Comparison of ENCODE assay signal across 7 mouse cellular contexts in the genomic region with DNA sequence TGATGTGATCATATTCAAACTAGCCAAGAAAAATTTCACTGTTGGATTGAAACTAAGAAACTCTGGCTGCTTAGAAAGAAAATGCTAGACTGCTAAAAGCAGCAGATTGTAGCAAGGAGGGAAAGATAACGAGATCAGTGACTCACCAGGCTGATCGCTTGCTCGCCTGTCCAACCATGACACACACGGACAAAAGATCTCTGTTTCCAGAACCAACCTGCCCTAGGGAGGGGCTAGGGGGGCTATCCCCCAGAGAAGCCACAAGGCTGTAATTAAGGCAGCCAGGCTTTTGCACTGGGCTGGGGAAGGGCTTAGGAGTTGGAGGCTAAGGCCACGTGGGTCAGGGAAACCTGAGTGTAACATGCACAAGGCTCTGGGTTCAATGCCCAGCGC. TPM values are rescaled to one million over a fixed set of nuclear protein-coding genes. Genes with fewer than 3 reads are reported as not detected.
DNase-seq lines count a peak whose midpoint lies in the region; ATAC-seq lines count a peak whose summit lies in the region.

No protein-coding gene starts in this region.

- no peaks in the 10 kb centered on the region; the same call in 1 of the 2 replicates for H3K9me3 ChIP-seq in forebrain, embryonic 11.5 days (ENCODE audit: control insufficient read depth, low read length)
- peaks cover 10% of the 10 kb centered on the region for H3K9me3 ChIP-seq in hindbrain, embryonic 13.5 days
- no peaks in the 10 kb centered on the region for H3K9me3 ChIP-seq in neural tube, embryonic 11.5 days (ENCODE audit: control insufficient read depth, low read length)

- H3K9ac ChIP-seq in forebrain, embryonic 11.5 days (ENCODE audit: low read length), result no peak overlapping the region
- H3K9ac ChIP-seq in hindbrain, embryonic 13.5 days, result peak overlapping the region; percentile 19; the same call in 1 of the 2 replicates
- no peak overlapping the region for H3K9ac ChIP-seq in neural tube, embryonic 11.5 days (ENCODE audit: low read length)

- H3K27me3 ChIP-seq in forebrain, embryonic 11.5 days (ENCODE audit: control insufficient read depth, insufficient read depth, low read length), result no peaks in the 10 kb centered on the region
- no peaks in the 10 kb centered on the region for H3K27me3 ChIP-seq in hindbrain, embryonic 13.5 days
- H3K27me3 ChIP-seq in neural tube, embryonic 11.5 days (ENCODE audit: control insufficient read depth, insufficient read depth, low read length), result no peaks in the 10 kb centered on the region

- 21% methylated on average over 6 of the region's 6 CpGs for WGBS in forebrain, embryonic 11.5 days
- 26% methylated on average over 6 of the region's 6 CpGs for WGBS in hindbrain, embryonic 13.5 days
- WGBS in neural tube, embryonic 11.5 days, result 43% methylated on average over 6 of the region's 6 CpGs

- H3K27ac ChIP-seq in forebrain, embryonic 11.5 days (ENCODE audit: low read depth, low read length), result no peak overlapping the region
- peak overlapping the region; percentile 81 for H3K27ac ChIP-seq in hindbrain, embryonic 13.5 days
- 0 out of 2 replicates have a peak overlapping the region, but pooled peaks have one; percentile 0 for H3K27ac ChIP-seq in neural tube, embryonic 11.5 days (ENCODE audit: low read depth, low read length)

- DNase-seq in urinary bladder, postnatal 14 days (ENCODE audit: low spot score), result peak; percentile 31
- DNase-seq in urinary bladder, postnatal 10 days (ENCODE audit: low spot score), result no peak
- DNase-seq in forebrain, embryonic 11.5 days (ENCODE audit: low spot score), result no peak
- DNase-seq in neural tube, embryonic 11.5 days (ENCODE audit: low spot score), result peak; percentile 31
- DNase-seq in T-cell, adult 2 months (ENCODE audit: low spot score), result no peak
- DNase-seq in cerebellum, adult 11-12 months, result no peak

- H3K4me1 ChIP-seq in forebrain, embryonic 11.5 days (replicated peaks; ENCODE audit: control insufficient read depth, insufficient read depth, low read length), result 0 out of 2 replicates have a peak, but pooled peaks cover 3% of the 10 kb centered on the region
- peaks cover 16% of the 10 kb centered on the region for H3K4me1 ChIP-seq in hindbrain, embryonic 13.5 days (replicated peaks)
- peaks cover 4% of the 10 kb centered on the region; the same call in 1 of the 2 replicates for H3K4me1 ChIP-seq in neural tube, embryonic 11.5 days (ENCODE audit: control insufficient read depth, insufficient read depth, low read length)

- H3K36me3 ChIP-seq in forebrain, embryonic 11.5 days (ENCODE audit: control insufficient read depth, insufficient read depth, low read length), result peaks cover 9% of the 10 kb centered on the region
- H3K36me3 ChIP-seq in hindbrain, embryonic 13.5 days, result peaks cover 33% of the 10 kb centered on the region
- H3K36me3 ChIP-seq in neural tube, embryonic 11.5 days (ENCODE audit: control insufficient read depth, insufficient read depth, low read length), result peaks cover 11% of the 10 kb centered on the region

- ATAC-seq in forebrain, embryonic 11.5 days (replicated peaks; ENCODE audit: low FRiP score), result peak; percentile 36; the same call in 1 of the 2 replicates
- ATAC-seq in hindbrain, embryonic 13.5 days (ENCODE audit: low FRiP score), result peak; percentile 69; the same call in 1 of the 2 replicates
- ATAC-seq in neural tube, embryonic 11.5 days (ENCODE audit: insufficient read depth, low FRiP score, low TSS enrichment), result no peak

- no peak overlapping the region for H3K4me3 ChIP-seq in forebrain, embryonic 11.5 days (ENCODE audit: low read depth, low read length)
- H3K4me3 ChIP-seq in hindbrain, embryonic 13.5 days, result no peak overlapping the region
- no peak overlapping the region for H3K4me3 ChIP-seq in neural tube, embryonic 11.5 days (ENCODE audit: low read depth, low read length)

- H3K4me2 ChIP-seq in forebrain, embryonic 11.5 days (ENCODE audit: low read depth, low read length, severe bottlenecking), result no peak overlapping the region
- H3K4me2 ChIP-seq in hindbrain, embryonic 13.5 days, result no peak overlapping the region
- H3K4me2 ChIP-seq in neural tube, embryonic 11.5 days (ENCODE audit: low read depth), result no peak overlapping the region

RNA-seq across cellular contexts. Expression of a gene that starts 41.9 kb away (rescaled TPM):
- polyA plus RNA-seq in forebrain, embryonic 11.5 days (2014; fragmentation: Nextera tagmentation; extraction: Ambion mirVana), result 42.0 and 42.5 TPM in 2 replicates
- 25.4 and 27.5 TPM in 2 replicates for polyA plus RNA-seq in hindbrain, embryonic 13.5 days (2015; fragmentation: Nextera tagmentation; extraction: Ambion mirVana)
- polyA plus RNA-seq in neural tube, embryonic 11.5 days (2014; fragmentation: Nextera tagmentation; extraction: Ambion mirVana), result 43.6 and 43.7 TPM in 2 replicates

RNA-seq across cellular contexts. Expression of a gene that starts 57.9 kb away (rescaled TPM):
- 23.2 and 26.6 TPM in 2 replicates for polyA plus RNA-seq in forebrain, embryonic 11.5 days (2014; fragmentation: Nextera tagmentation; extraction: Ambion mirVana)
- polyA plus RNA-seq in hindbrain, embryonic 13.5 days (2015; fragmentation: Nextera tagmentation; extraction: Ambion mirVana), result 41.4 and 46.9 TPM in 2 replicates
- 28.9 and 32.3 TPM in 2 replicates for polyA plus RNA-seq in neural tube, embryonic 11.5 days (2014; fragmentation: Nextera tagmentation; extraction: Ambion mirVana)

Comparison
In these comparisons a context has a peak if more than half of its experiments do, and no peak if none do; other contexts are left out.
1. DNase-seq: peak in urinary bladder, postnatal 14 days (single experiment) and neural tube, embryonic 11.5 days (single experiment); none in urinary bladder, postnatal 10 days (single experiment), forebrain, embryonic 11.5 days (single experiment), T-cell, adult 2 months (single experiment) and cerebellum, adult 11-12 months (single experiment).